Mouse (Mus musculus) heart, embryonic 14.5 days (tissue): ENCODE data around the gene Tsen15. TPM values are rescaled to one million over a fixed set of nuclear protein-coding genes. Genes with fewer than 3 reads are reported as not detected.

Experiments
- ATAC-seq: fragments of 200-750 bp; cut with Nextera tagmentation; 2 replicates; pipeline ENCODE4 v1.8.0; 2017; ENCODE audit warnings: low read depth, moderate TSS enrichment; ENCODE audit not compliant: insufficient number of reproducible peaks, insufficient read depth, low FRiP score
- H3K27ac ChIP-seq, 2 experiments: fragments of 200-500 bp in 1 of 2; fragments of 300-500 bp in 1 of 2; sonication (generic) in 1 of 2; replicated peaks in 1 of 2; 2 replicates each; pipeline ENCODE4 v1.5.1; 2012 to 2014; ENCODE audit warnings: low read depth in 2 of 2, low read length in 2 of 2, control low read depth in 1 of 2, mild to moderate bottlenecking in 1 of 2, mixed read lengths in 1 of 2; ENCODE audit not compliant: control insufficient read depth in 1 of 2, insufficient read depth in 1 of 2
- H3K27me3 ChIP-seq: fragments of 300-500 bp; sonication (generic); 2 replicates; pipeline ENCODE4 v1.6.1; 2014; ENCODE audit warnings: mild to moderate bottlenecking, low read length, control low read depth; ENCODE audit not compliant: control insufficient read depth, insufficient read depth
- H3K36me3 ChIP-seq: fragments of 300-500 bp; sonication (generic); 2 replicates; pipeline ENCODE4 v1.6.1; 2014; ENCODE audit warnings: mild to moderate bottlenecking, control low read depth, low read length, mixed read lengths; ENCODE audit not compliant: control insufficient read depth, insufficient read depth
- H3K4me1 ChIP-seq, 2 experiments: fragments of 200-500 bp in 1 of 2; fragments of 300-500 bp in 1 of 2; sonication (generic) in 1 of 2; 2 replicates each; pipeline ENCODE4 v1.6.1; 2012 to 2014; ENCODE audit warnings: low read length in 2 of 2, control low read depth in 1 of 2, mixed read lengths in 1 of 2; ENCODE audit not compliant: control insufficient read depth in 2 of 2, insufficient read depth in 2 of 2
- H3K4me2 ChIP-seq: fragments of 300-500 bp; sonication (generic); 2 replicates; pipeline ENCODE4 v1.6.1; 2014; ENCODE audit warnings: mild to moderate bottlenecking, low read length
- H3K4me3 ChIP-seq, 2 experiments: fragments of 200-500 bp in 1 of 2; fragments of 300-500 bp in 1 of 2; sonication (generic) in 1 of 2; 2 replicates each; pipeline ENCODE4 v1.5.1; 2012 to 2014; ENCODE audit warnings: low read length in 2 of 2, mild to moderate bottlenecking in 2 of 2, control low read depth in 1 of 2, low read depth in 1 of 2, moderate library complexity in 1 of 2; ENCODE audit not compliant: control insufficient read depth in 1 of 2, insufficient read depth in 1 of 2
- H3K9ac ChIP-seq: fragments of 300-500 bp; sonication (generic); 2 replicates; pipeline ENCODE4 v1.6.1; 2014; ENCODE audit warnings: mild to moderate bottlenecking, low read length
- H3K9me3 ChIP-seq: fragments of 300-500 bp; sonication (generic); 2 replicates; pipeline ENCODE4 v1.6.1; 2016; ENCODE audit warnings: low read length, control low read depth; ENCODE audit not compliant: control insufficient read depth
- WGBS: fragments of 180-500 bp; shearing (Covaris S2); extraction: QIAGEN DNeasy Blood & Tissue Kit; methylation state at CpG from one replicate; pipeline ENCODE4 v1.1.7; 2014; 5-methylcytosine and 5-hydroxymethylcytosine counted together
- polyA plus RNA-seq: library from polyadenylated mRNA; unstranded; fragments of >200 nt; fragmentation: Nextera tagmentation; extraction: Ambion mirVana; gene quantifications from 2 replicates; pipeline ENCODE4 v1.2.1, GENCODE M21; 2014

The Tsen15 gene
- polyA plus RNA-seq, 1 experiment from 2014 or later, result 58.1 TPM

DNA sequence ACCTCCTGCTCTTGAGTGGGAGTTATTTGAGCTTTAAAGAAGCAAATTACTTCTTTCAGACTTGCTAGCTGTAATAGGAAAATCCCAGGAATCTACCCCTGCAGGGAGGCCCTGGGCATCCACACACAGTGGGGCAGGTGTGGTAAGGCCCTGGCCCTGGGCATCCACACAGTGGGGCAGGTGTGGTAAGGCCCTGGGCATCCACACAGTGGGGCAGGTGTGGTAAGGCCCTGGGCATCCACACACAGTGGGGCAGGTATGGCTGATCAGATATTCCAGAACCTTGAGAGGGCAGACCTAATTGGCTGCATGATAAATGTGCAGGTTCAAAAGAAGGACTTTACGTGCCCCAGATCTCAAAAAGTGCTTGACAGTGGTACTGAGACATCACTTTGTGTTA, 1.9 kb downstream of the Tsen15 start:
- ATAC-seq, result no peak
- H3K9me3 ChIP-seq, result no peaks in the 10 kb centered on the region
- H3K9ac ChIP-seq, result no peak overlapping the region
- H3K4me2 ChIP-seq, result no peak overlapping the region
- 91% methylated on average over 1 of the region's 1 CpGs for WGBS
- no peaks in the 10 kb centered on the region for H3K27me3 ChIP-seq
- no peak overlapping the region for H3K4me3 ChIP-seq
- no peak overlapping the region for H3K27ac ChIP-seq
- peaks cover 31% of the 10 kb centered on the region for H3K36me3 ChIP-seq
- H3K4me1 ChIP-seq, result no peaks in the 10 kb centered on the region

DNA sequence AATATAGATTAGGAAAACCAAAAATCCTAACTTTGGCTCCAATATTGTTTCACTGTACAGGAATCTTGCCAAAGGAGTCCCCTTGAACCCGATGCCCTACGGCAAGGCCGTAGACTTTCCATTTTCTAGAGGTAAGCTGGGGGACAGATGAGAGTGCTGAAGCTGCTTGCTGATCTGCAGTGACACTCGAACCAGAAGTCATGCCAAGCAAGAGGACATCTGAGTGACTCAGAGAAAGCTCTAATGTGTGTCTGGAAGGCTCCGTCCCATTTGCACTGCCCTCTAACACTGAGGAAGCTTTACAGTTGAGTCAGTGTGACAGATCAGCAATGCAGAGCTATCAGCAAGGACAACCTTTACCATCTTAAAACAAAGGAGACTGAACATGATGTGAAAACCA, 8.2 kb downstream of the Tsen15 start:
- H3K27ac ChIP-seq, result no peak overlapping the region
- H3K36me3 ChIP-seq, result peaks cover 67% of the 10 kb centered on the region
- ATAC-seq, result no peak
- no peaks in the 10 kb centered on the region for H3K27me3 ChIP-seq
- H3K4me1 ChIP-seq, result no peaks in the 10 kb centered on the region; a peak in 1 of 4 replicates
- WGBS, result 85% methylated on average over 5 of the region's 5 CpGs
- no peaks in the 10 kb centered on the region for H3K9me3 ChIP-seq
- no peak overlapping the region for H3K4me2 ChIP-seq
- H3K4me3 ChIP-seq, result no peak overlapping the region
- no peak overlapping the region for H3K9ac ChIP-seq

- Histone ChIP-seq H3K27ac (peak overlapping the region; percentile 88 to 93), H3K4me2 (peak overlapping the region; percentile 49), H3K9ac (peak overlapping the region; percentile 38; the same call in 1 of the 2 replicates), H3K4me3 (no peak overlapping the region), H3K36me3 (peaks cover 22% of the 10 kb centered on the region), H3K27me3 (no peaks in the 10 kb centered on the region), H3K4me1 (peaks cover 13 to 19% of the 10 kb centered on the region in 2 experiments), H3K9me3 (no peaks in the 10 kb centered on the region)
- 0 out of 2 replicates have a peak, but pooled peaks have one; percentile 46 for ATAC-seq
- 18% methylated on average over 4 of the region's 4 CpGs for WGBS
Observed at GRCm38 (mm10) chr1:152369139-152369538, 17.3 kb downstream of the Tsen15 start.

GRCm38 (mm10) chr1:152368311-152369088, 18.0 kb downstream of the Tsen15 start:
- Histone ChIP-seq H3K9ac (peak overlapping the region; percentile 38; the same call in 1 of the 2 replicates), H3K4me3 (no peak overlapping the region), H3K27ac (peak overlapping the region; percentile 88 to 93)

DNA sequence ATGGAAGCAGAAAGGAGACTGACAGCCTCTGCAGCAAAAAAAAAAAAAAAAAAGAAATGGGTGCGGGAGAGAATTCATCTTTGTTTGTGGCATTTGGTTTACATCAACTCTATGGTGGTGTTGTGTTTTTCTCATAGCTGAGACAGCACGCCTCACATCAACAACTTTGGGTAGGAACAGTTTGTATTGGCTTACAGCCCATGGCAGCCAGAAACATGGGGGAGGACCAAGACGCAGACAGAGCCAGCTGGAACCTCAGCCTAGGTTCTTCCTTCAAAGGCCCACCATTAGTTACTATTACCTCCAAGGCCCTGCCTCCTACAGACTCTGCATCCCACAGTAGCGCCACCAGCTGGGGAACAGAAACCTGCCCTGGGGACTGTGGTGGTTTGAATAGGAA, 29.8 kb downstream of the Tsen15 start:
- Histone ChIP-seq H3K4me1 (no peaks in the 10 kb centered on the region; a peak in 1 of 4 replicates), H3K4me3 (no peak overlapping the region), H3K27ac (no peak overlapping the region), H3K36me3 (no peaks in the 10 kb centered on the region), H3K9ac (no peak overlapping the region), H3K4me2 (no peak overlapping the region), H3K27me3 (no peaks in the 10 kb centered on the region), H3K9me3 (no peaks in the 10 kb centered on the region)
- no peak for ATAC-seq
- WGBS, result 56% methylated on average over 4 of the region's 4 CpGs

More at GRCm38 (mm10) chr1:152368311-152369088, 18.0 kb downstream of the Tsen15 start:
- Histone ChIP-seq H3K4me2 (peak overlapping the region; percentile 49), H3K36me3 (peaks cover 18% of the 10 kb centered on the region), H3K27me3 (no peaks in the 10 kb centered on the region), H3K9me3 (no peaks in the 10 kb centered on the region), H3K4me1 (peaks cover 13 to 19% of the 10 kb centered on the region in 2 experiments)
- ATAC-seq, result peak; percentile 86
- 29% methylated on average over 13 of the region's 13 CpGs for WGBS

DNA sequence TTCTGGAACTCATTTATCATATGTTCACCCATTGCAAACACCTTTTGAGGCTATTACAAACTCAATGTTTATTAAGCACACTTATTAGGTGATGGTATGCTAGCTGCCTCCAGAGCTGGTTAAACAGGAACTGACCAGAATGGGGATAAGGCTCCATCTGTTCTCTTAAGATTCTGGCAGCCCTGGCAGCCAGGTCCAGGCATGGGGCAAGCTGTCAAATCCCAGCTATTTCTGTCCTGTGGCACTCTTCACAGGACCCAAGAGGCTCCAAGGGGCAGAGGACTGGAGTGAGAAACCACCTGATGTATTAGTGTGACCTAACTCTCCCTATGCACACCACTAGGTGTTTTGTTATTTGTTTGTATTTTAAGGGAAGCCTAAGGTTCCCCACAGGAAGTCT, 38.5 kb downstream of the Tsen15 start:
- H3K36me3 ChIP-seq, result no peaks in the 10 kb centered on the region
- no peak overlapping the region for H3K4me3 ChIP-seq
- no peaks in the 10 kb centered on the region for H3K27me3 ChIP-seq
- H3K27ac ChIP-seq, result no peak overlapping the region
- no peaks in the 10 kb centered on the region for H3K9me3 ChIP-seq
- no peaks in the 10 kb centered on the region for H3K4me1 ChIP-seq
- no peak for ATAC-seq
- H3K4me2 ChIP-seq, result no peak overlapping the region
- no peak overlapping the region for H3K9ac ChIP-seq

- no peaks in the 10 kb centered on the region for H3K4me1 ChIP-seq
- H3K4me2 ChIP-seq, result no peak overlapping the region
- WGBS, result 87% methylated on average over 6 of the region's 6 CpGs
- no peak overlapping the region for H3K9ac ChIP-seq
- H3K36me3 ChIP-seq, result no peaks in the 10 kb centered on the region
- no peak overlapping the region for H3K4me3 ChIP-seq
- H3K27ac ChIP-seq, result no peak overlapping the region
- ATAC-seq, result no peak
- no peaks in the 10 kb centered on the region for H3K9me3 ChIP-seq
- no peaks in the 10 kb centered on the region for H3K27me3 ChIP-seq
Observed at GRCm38 (mm10) chr1:152324024-152324423, 62.5 kb downstream of the Tsen15 start.
